Mouse (Mus musculus) kidney, adult 2 months (tissue): ENCODE results near the gene Fdxr. TPM values are rescaled to one million over a fixed set of nuclear protein-coding genes. Genes with fewer than 3 reads are reported as not detected.

Source experiments
- DNase-seq: peaks from one replicate; pipeline ENCODE4 v3.0.0; 2021
- H3K27ac ChIP-seq: fragments of 200-500 bp; 2 replicates; pipeline ENCODE4 v1.5.1; 2012; ENCODE audit warnings: low read depth, low read length, control low read depth, inconsistent platforms; ENCODE audit not compliant: insufficient read depth
- H3K27me3 ChIP-seq: fragments of 200-500 bp; replicated peaks from 2 replicates; pipeline ENCODE4 v1.6.1; 2012; ENCODE audit warnings: mild to moderate bottlenecking, moderate library complexity, low read length, inconsistent platforms; ENCODE audit not compliant: control insufficient read depth, insufficient read depth
- H3K36me3 ChIP-seq: fragments of 200-500 bp; 2 replicates; pipeline ENCODE4 v1.6.1; 2012; ENCODE audit warnings: mild to moderate bottlenecking, moderate library complexity, low read length, inconsistent platforms; ENCODE audit not compliant: control insufficient read depth, insufficient read depth
- H3K4me1 ChIP-seq: fragments of 200-500 bp; 2 replicates; pipeline ENCODE4 v1.6.1; 2011; ENCODE audit warnings: low read length; ENCODE audit not compliant: control insufficient read depth, insufficient read depth
- H3K4me3 ChIP-seq: fragments of 200-500 bp; 2 replicates; pipeline ENCODE4 v1.5.1; 2011; ENCODE audit warnings: mild to moderate bottlenecking, low read depth, low read length, control low read depth; ENCODE audit not compliant: insufficient read depth
- CTCF ChIP-seq: fragments of 200-500 bp; conservative IDR thresholded peaks from 2 replicates; pipeline ENCODE4 v1.5.1; 2011; ENCODE audit warnings: low read depth, mild to moderate bottlenecking, control low read depth, low read length, moderate library complexity, mixed read lengths; ENCODE audit not compliant: insufficient read depth, insufficient read length
- POLR2A ChIP-seq: fragments of 200-500 bp; IDR thresholded peaks from one replicate; pipeline ENCODE4 v1.6.1; 2011; ENCODE audit warnings: low read depth, low read length, control low read depth
- WGBS: fragments of 180-500 bp; shearing (Covaris S2); methylation state at CpG from one replicate; pipeline ENCODE4 v1.1.7; 2018; 5-methylcytosine and 5-hydroxymethylcytosine counted together
- polyA plus RNA-seq: library from polyadenylated mRNA; depleted of rRNA; stranded (reverse); fragments of >200 nt; gene quantifications from 2 replicates; pipeline ENCODE4 v1.2.3, GENCODE M21; 2012; rRNA removed

Fdxr gene
- polyA plus RNA-seq, 1 experiment: 18.0 TPM

DNA sequence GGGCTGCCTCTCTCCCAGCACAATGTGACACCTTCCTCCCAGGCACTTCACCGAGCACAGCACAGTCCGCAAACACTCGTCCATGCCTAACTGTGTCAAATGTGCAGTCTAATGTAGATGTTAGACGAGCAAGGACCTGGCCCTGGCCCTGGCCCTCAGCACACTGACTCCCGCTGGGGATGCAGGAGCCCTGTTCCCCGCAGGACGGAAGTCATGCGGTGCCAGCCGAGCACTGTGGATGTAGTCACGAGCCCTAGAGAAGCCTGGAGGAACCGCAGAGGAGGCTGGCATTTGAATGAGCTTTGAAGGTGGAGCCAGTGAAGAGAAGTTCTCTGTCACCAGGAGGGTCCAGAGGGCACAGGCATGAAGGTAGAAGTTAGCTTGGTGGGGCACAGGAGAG lies 53.4 kb downstream of the Fdxr start:
- H3K4me1 ChIP-seq: peaks cover 4% of the 10 kb centered on the region; the same call in 1 of the 2 replicates
- TF ChIP-seq POLR2A: no peak
- TF ChIP-seq CTCF: no peak
- H3K4me3 ChIP-seq: no peak overlapping the region
- DNase-seq: no peak
- H3K27ac ChIP-seq: no peak overlapping the region
- 82% methylated on average over 11 of the region's 11 CpGs for WGBS
- no peaks in the 10 kb centered on the region for H3K36me3 ChIP-seq
- no peaks in the 10 kb centered on the region for H3K27me3 ChIP-seq

- Histone ChIP-seq H3K27ac (no peak overlapping the region), H3K27me3 (no peaks in the 10 kb centered on the region), H3K36me3 (no peaks in the 10 kb centered on the region), H3K4me1 (peaks cover 4% of the 10 kb centered on the region; the same call in 1 of the 2 replicates), H3K4me3 (no peak overlapping the region)
- 38% methylated on average over 5 of the region's 5 CpGs for WGBS
- DNase-seq: peak; percentile 17
- TF ChIP-seq CTCF (no peak), POLR2A (no peak)
Observed at GRCm38 (mm10) chr11:115222570-115222969, 54.3 kb downstream of the Fdxr start.

DNA sequence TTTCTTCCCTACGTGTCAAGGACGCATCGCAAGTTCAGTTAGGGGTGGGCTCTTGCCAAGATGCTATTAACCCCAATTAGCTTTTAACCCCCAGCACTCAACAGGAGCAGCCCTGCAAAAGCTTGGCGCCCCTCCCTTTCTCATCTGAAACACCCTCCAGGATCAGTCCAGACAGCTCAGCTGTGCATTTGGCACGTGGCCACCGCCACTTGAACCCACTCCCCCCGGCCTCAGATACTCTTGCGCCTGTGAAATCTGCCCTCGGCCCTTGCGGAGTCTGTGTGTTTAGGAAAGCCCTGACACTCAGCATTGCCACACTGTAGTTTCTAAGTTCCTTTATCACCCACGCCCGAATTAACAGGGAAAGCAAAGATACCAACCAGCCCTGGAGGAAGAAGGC lies 54.8 kb downstream of the Fdxr start:
- H3K27me3 ChIP-seq: no peaks in the 10 kb centered on the region
- H3K27ac ChIP-seq: no peak overlapping the region
- 63% methylated on average over 12 of the region's 12 CpGs for WGBS
- peak; percentile 23 for DNase-seq
- no peak for TF ChIP-seq CTCF
- no peak for TF ChIP-seq POLR2A
- H3K36me3 ChIP-seq: no peaks in the 10 kb centered on the region
- H3K4me1 ChIP-seq: peaks cover 4% of the 10 kb centered on the region; the same call in 1 of the 2 replicates
- H3K4me3 ChIP-seq: no peak overlapping the region

GRCm38 (mm10) chr11:115219685-115220084 lies 57.2 kb downstream of the Fdxr start:
- Histone ChIP-seq H3K27me3 (no peaks in the 10 kb centered on the region), H3K4me3 (no peak overlapping the region), H3K36me3 (no peaks in the 10 kb centered on the region), H3K4me1 (peaks cover 4% of the 10 kb centered on the region; the same call in 1 of the 2 replicates), H3K27ac (no peak overlapping the region; the same call in 1 of the 2 replicates)
- peak; percentile 6 for DNase-seq
- WGBS: 84% methylated on average over 10 of the region's 10 CpGs
- TF ChIP-seq CTCF: no peak
- no peak for TF ChIP-seq POLR2A

- Histone ChIP-seq H3K36me3 (no peaks in the 10 kb centered on the region), H3K27me3 (no peaks in the 10 kb centered on the region), H3K4me1 (peaks cover 4% of the 10 kb centered on the region; the same call in 1 of the 2 replicates), H3K4me3 (no peak overlapping the region), H3K27ac (no peak overlapping the region; the same call in 1 of the 2 replicates)
- TF ChIP-seq CTCF (no peak), POLR2A (no peak)
- WGBS: 34% methylated on average over 9 of the region's 9 CpGs
- DNase-seq: peak; percentile 54
Observed at GRCm38 (mm10) chr11:115219263-115219662, 57.6 kb downstream of the Fdxr start.

Other genes with a start within 250 kb of the Fdxr start
- 0.86 and 3.6 TPM in 2 replicates for gene Cd300ld5, start 239.3 kb downstream of the Fdxr start, polyA plus RNA-seq
- 8.1 and 15.8 TPM in 2 replicates for gene Cd300ld3, start 228.6 kb downstream of the Fdxr start, polyA plus RNA-seq
- 0.12 and 0.13 TPM in 2 replicates for gene Cd300e, start 214.9 kb downstream of the Fdxr start, polyA plus RNA-seq
- gene Rab37, start 185.6 kb downstream of the Fdxr start, polyA plus RNA-seq: 0.42 and 1.1 TPM in 2 replicates
- 0.29 and 1.2 TPM in 2 replicates for gene Cd300lf, start 143.1 kb downstream of the Fdxr start, polyA plus RNA-seq
- 229 and 239 TPM in 2 replicates for gene Slc9a3r1, start 113.7 kb downstream of the Fdxr start, polyA plus RNA-seq
- gene Tmem104, start 89.6 kb downstream of the Fdxr start, polyA plus RNA-seq: 13.0 and 14.8 TPM in 2 replicates
- 32.4 and 35.3 TPM in 2 replicates for gene Nat9, start 89.2 kb downstream of the Fdxr start, polyA plus RNA-seq
- gene Grin2c, start 9.8 kb downstream of the Fdxr start, polyA plus RNA-seq: 0.34 and 0.42 TPM in 2 replicates
- gene Fads6, start 20.6 kb upstream of the Fdxr start, polyA plus RNA-seq: 14.0 and 18.1 TPM in 2 replicates
- gene Otop2, start 30.1 kb upstream of the Fdxr start, polyA plus RNA-seq: not detected in 2 replicates
- gene Ush1g, start 45.0 kb upstream of the Fdxr start, polyA plus RNA-seq: 0.04 and 0.05 TPM in 2 replicates
- gene Otop3, start 57.7 kb upstream of the Fdxr start, polyA plus RNA-seq: 0.07 and 0.13 TPM in 2 replicates
- gene Hid1, start 90.7 kb upstream of the Fdxr start, polyA plus RNA-seq: 5.4 and 6.1 TPM in 2 replicates
- 5.3 and 5.6 TPM in 2 replicates for gene Cdr2l, start 104.9 kb upstream of the Fdxr start, polyA plus RNA-seq
- 145 and 146 TPM in 2 replicates for gene Mrpl58, start 126.7 kb upstream of the Fdxr start, polyA plus RNA-seq
- gene Atp5h, start 142.9 kb upstream of the Fdxr start, polyA plus RNA-seq: 296 and 478 TPM in 2 replicates
- gene Kctd2, start 143.1 kb upstream of the Fdxr start, polyA plus RNA-seq: 35.4 and 37.8 TPM in 2 replicates
- 0.28 and 0.37 TPM in 2 replicates for gene Trim80, start 163.5 kb upstream of the Fdxr start, polyA plus RNA-seq
- 31.1 and 42.8 TPM in 2 replicates for gene Slc16a5, start 185.4 kb upstream of the Fdxr start, polyA plus RNA-seq
- gene Armc7, start 198.6 kb upstream of the Fdxr start, polyA plus RNA-seq: 6.8 and 7.3 TPM in 2 replicates
- 47.6 and 50.5 TPM in 2 replicates for gene Nt5c, start 214.8 kb upstream of the Fdxr start, polyA plus RNA-seq
- 62.9 and 64.9 TPM in 2 replicates for gene Jpt1, start 237.3 kb upstream of the Fdxr start, polyA plus RNA-seq